In genomic region chr1:166160111-166160510, GRCm38 (mm10) we compare ENCODE assay signal across 11 mouse cellular contexts. TPM values are rescaled to one million over a fixed set of nuclear protein-coding genes. Genes with fewer than 3 reads are reported as not detected.
DNase-seq lines count a peak whose midpoint lies in the region; ATAC-seq and TF ChIP-seq lines count a peak whose summit lies in the region.
"Had no signal": no experiment of that assay in that cellular context is flagged by ENCODE, and none has a peak within 500 bp of the region (broad histone marks: within the 10 kb centered on the region; RNA-seq: fewer than 3 reads in every experiment).

No protein-coding gene starts in this region.

- H3K9me3 ChIP-seq in kidney, embryonic 15.5 days (replicated peaks) = no peaks in the 10 kb centered on the region
- no peaks in the 10 kb centered on the region for H3K9me3 ChIP-seq in embryonic facial prominence, embryonic 14.5 days (ENCODE audit: control insufficient read depth, low read length)
- no peaks in the 10 kb centered on the region for H3K9me3 ChIP-seq in hindbrain, embryonic 13.5 days
- H3K9me3 ChIP-seq in neural tube, embryonic 13.5 days = no peaks in the 10 kb centered on the region

- H3K4me1 ChIP-seq in kidney, embryonic 15.5 days = peaks cover 5% of the 10 kb centered on the region
- H3K4me1 ChIP-seq in embryonic facial prominence, embryonic 14.5 days (ENCODE audit: control insufficient read depth, insufficient read depth, low read length) = no peaks in the 10 kb centered on the region
- H3K4me1 ChIP-seq in hindbrain, embryonic 13.5 days (replicated peaks) = peaks cover 4% of the 10 kb centered on the region; the same call in 1 of the 2 replicates
- peaks cover 4% of the 10 kb centered on the region for H3K4me1 ChIP-seq in neural tube, embryonic 13.5 days (replicated peaks)

- TF ChIP-seq CTCF in gastrocnemius, adult 2 months (IDR thresholded peaks at IDR 0.05) = no peak

- H3K36me3 ChIP-seq in kidney, embryonic 15.5 days = no peaks in the 10 kb centered on the region
- no peaks in the 10 kb centered on the region for H3K36me3 ChIP-seq in embryonic facial prominence, embryonic 14.5 days (ENCODE audit: control insufficient read depth, insufficient read depth, low read length)
- no peaks in the 10 kb centered on the region for H3K36me3 ChIP-seq in hindbrain, embryonic 13.5 days
- no peaks in the 10 kb centered on the region for H3K36me3 ChIP-seq in neural tube, embryonic 13.5 days

- no peak overlapping the region for H3K27ac ChIP-seq in kidney, embryonic 15.5 days
- H3K27ac ChIP-seq in embryonic facial prominence, embryonic 14.5 days (replicated peaks; ENCODE audit: low read depth, low read length) = no peak overlapping the region
- no peak overlapping the region for H3K27ac ChIP-seq in hindbrain, embryonic 13.5 days
- no peak overlapping the region for H3K27ac ChIP-seq in neural tube, embryonic 13.5 days (replicated peaks)
- no peak overlapping the region for H3K27ac ChIP-seq in gastrocnemius, adult 2 months

- H3K9ac ChIP-seq in kidney, embryonic 15.5 days = no peak overlapping the region
- H3K9ac ChIP-seq in embryonic facial prominence, embryonic 14.5 days (ENCODE audit: low read depth, low read length) = no peak overlapping the region
- H3K9ac ChIP-seq in hindbrain, embryonic 13.5 days = peak overlapping the region; percentile 62; the same call in 1 of the 2 replicates
- peak overlapping the region; percentile 58; the same call in 1 of the 2 replicates for H3K9ac ChIP-seq in neural tube, embryonic 13.5 days
- H3K9ac ChIP-seq: lung, embryonic 14.5 days had no signal

- 58% methylated on average over 5 of the region's 5 CpGs for WGBS in kidney, embryonic 15.5 days
- WGBS in embryonic facial prominence, embryonic 14.5 days = 56% methylated on average over 5 of the region's 5 CpGs
- 65% methylated on average over 5 of the region's 5 CpGs for WGBS in hindbrain, embryonic 13.5 days
- 61% methylated on average over 5 of the region's 5 CpGs for WGBS in neural tube, embryonic 13.5 days

- intact Hi-C loops in gastrocnemius, adult 2 months (cut with DNase I) = loop anchor here (2.0 to 5.0 kb wide), 3 partner anchors 92 to 201 kb away; partner anchors contain the start of gene Ildr2

- DNase-seq in kidney, postnatal 14 days = no peak
- DNase-seq in embryonic facial prominence, embryonic 14.5 days (ENCODE audit: low spot score) = no peak
- no peak for DNase-seq in gastrocnemius, adult 2 months

- peak overlapping the region; percentile 47; the same call in 1 of the 2 replicates for H3K4me2 ChIP-seq in kidney, embryonic 15.5 days
- peak overlapping the region; percentile 27; the same call in 1 of the 2 replicates for H3K4me2 ChIP-seq in embryonic facial prominence, embryonic 14.5 days (ENCODE audit: low read depth, low read length)
- peak overlapping the region; percentile 52 for H3K4me2 ChIP-seq in hindbrain, embryonic 13.5 days
- peak overlapping the region; percentile 49 for H3K4me2 ChIP-seq in neural tube, embryonic 13.5 days

- no peak overlapping the region for H3K4me3 ChIP-seq in kidney, embryonic 15.5 days (replicated peaks)
- H3K4me3 ChIP-seq in embryonic facial prominence, embryonic 14.5 days (ENCODE audit: low read depth, low read length) = no peak overlapping the region
- H3K4me3 ChIP-seq in hindbrain, embryonic 13.5 days = no peak overlapping the region
- H3K4me3 ChIP-seq in neural tube, embryonic 13.5 days = no peak overlapping the region
- H3K4me3 ChIP-seq in gastrocnemius, adult 2 months = no peak overlapping the region

- H3K27me3 ChIP-seq in kidney, embryonic 15.5 days = peaks cover 51% of the 10 kb centered on the region
- H3K27me3 ChIP-seq in embryonic facial prominence, embryonic 14.5 days (replicated peaks; ENCODE audit: control insufficient read depth, insufficient read depth, low read length) = peaks cover 19% of the 10 kb centered on the region
- H3K27me3 ChIP-seq in hindbrain, embryonic 13.5 days = peaks cover 37% of the 10 kb centered on the region
- peaks cover 36% of the 10 kb centered on the region for H3K27me3 ChIP-seq in neural tube, embryonic 13.5 days

- ATAC-seq in kidney, embryonic 15.5 days (replicated peaks; ENCODE audit: low FRiP score) = no peak
- ATAC-seq in embryonic facial prominence, embryonic 14.5 days (ENCODE audit: low read depth) = no peak
- ATAC-seq in hindbrain, embryonic 13.5 days (ENCODE audit: low FRiP score) = no peak
- no peak for ATAC-seq in neural tube, embryonic 13.5 days (ENCODE audit: low read depth)
- no peak for ATAC-seq in inflammation-experienced regulatory T-cells, adult 6 months
- ATAC-seq in monocyte, adult 5-6 weeks (replicated peaks; ENCODE audit: insufficient number of reproducible peaks, low FRiP score, low TSS enrichment, poor library complexity, severe bottlenecking) = no peak

RNA-seq across cellular contexts. Expression of gene Gpa33, which starts 30.1 kb away (rescaled TPM):
- 0.70 and 2.4 TPM in 2 replicates for polyA plus RNA-seq in kidney, embryonic 15.5 days (2015; fragmentation: Nextera tagmentation; extraction: Ambion mirVana)
- 0.26 TPM in 1 of 2 replicates, not detected in the other for polyA plus RNA-seq in embryonic facial prominence, embryonic 14.5 days (2014; fragmentation: Nextera tagmentation; extraction: Ambion mirVana)
- polyA plus RNA-seq in hindbrain, embryonic 13.5 days (2015; fragmentation: Nextera tagmentation; extraction: Ambion mirVana) = 0.14 TPM in 1 of 2 replicates, not detected in the other
- not detected in 2 replicates for polyA plus RNA-seq in neural tube, embryonic 13.5 days (2015; fragmentation: Nextera tagmentation; extraction: Ambion mirVana)
- not detected for polyA plus RNA-seq in inflammation-experienced regulatory T-cells, adult 6 months (2017; shearing (Covaris generic))
- not detected in 3 replicates for total RNA-seq in monocyte, adult 5-6 weeks (2017)
- total RNA-seq in gastrocnemius, adult 2 months (2021) = not detected
- total RNA-seq: left cerebral cortex, postnatal 14 days had no signal
- polyA plus RNA-seq: CD4-positive, CD25-positive, alpha-beta regulatory T cell, adult 4 months; lung, embryonic 14.5 days had no signal

RNA-seq across cellular contexts. Expression of gene Dusp27, which starts 32.4 kb away (rescaled TPM):
- 1.0 and 1.3 TPM in 2 replicates for polyA plus RNA-seq in kidney, embryonic 15.5 days (2015; fragmentation: Nextera tagmentation; extraction: Ambion mirVana)
- 11.3 and 14.0 TPM in 2 replicates for polyA plus RNA-seq in embryonic facial prominence, embryonic 14.5 days (2014; fragmentation: Nextera tagmentation; extraction: Ambion mirVana)
- 1.2 and 1.6 TPM in 2 replicates for polyA plus RNA-seq in hindbrain, embryonic 13.5 days (2015; fragmentation: Nextera tagmentation; extraction: Ambion mirVana)
- 1.6 and 2.3 TPM in 2 replicates for polyA plus RNA-seq in neural tube, embryonic 13.5 days (2015; fragmentation: Nextera tagmentation; extraction: Ambion mirVana)
- not detected for polyA plus RNA-seq in inflammation-experienced regulatory T-cells, adult 6 months (2017; shearing (Covaris generic))
- 0.49 TPM in 1 of 3 replicates, not detected in the others for total RNA-seq in monocyte, adult 5-6 weeks (2017)
- 10 to 100 TPM; 68.9 to 69.3 TPM for total RNA-seq in gastrocnemius, adult 2 months (2021)
- polyA plus RNA-seq: CD4-positive, CD25-positive, alpha-beta regulatory T cell, adult 4 months had no signal

Comparison
In these comparisons a context has a peak if more than half of its experiments do, and no peak if none do; other contexts are left out.
1. H3K9ac ChIP-seq: peak in hindbrain, embryonic 13.5 days (single experiment) and neural tube, embryonic 13.5 days (single experiment); none in kidney, embryonic 15.5 days (single experiment) and embryonic facial prominence, embryonic 14.5 days (single experiment).
2. Peak in every context shown above with its lines, with median percentiles within 50 percentile points of each other: H3K4me2 ChIP-seq.